Mouse (Mus musculus): ENCODE results near the gene Atg101. TPM values are rescaled to one million over a fixed set of nuclear protein-coding genes. Genes with fewer than 3 reads are reported as not detected.

Gene Atg101
- polyA plus RNA-seq, 1 experiment from 2014 or later: 69.7 TPM

DNA sequence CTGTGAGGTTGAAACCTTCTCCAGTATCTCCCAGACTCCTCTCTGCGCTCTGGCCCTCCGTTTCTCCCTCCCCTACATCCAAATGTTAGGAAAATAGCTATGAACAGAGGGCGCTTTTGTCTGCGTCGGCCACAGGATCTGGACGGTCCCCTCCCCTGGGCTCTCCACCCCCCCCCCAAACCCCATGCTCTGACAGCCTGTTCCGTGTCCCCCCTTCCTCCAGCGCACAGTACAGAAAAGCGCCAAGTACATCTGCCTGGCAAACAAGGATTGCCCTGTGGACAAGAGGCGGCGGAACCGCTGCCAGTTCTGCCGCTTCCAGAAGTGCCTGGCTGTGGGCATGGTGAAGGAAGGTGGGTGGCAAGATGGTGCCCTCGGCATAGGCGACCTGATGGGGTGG lies 12.6 kb upstream of the Atg101 start:
- Histone ChIP-seq H3K36me3 (peaks cover 45% of the 10 kb centered on the region), H3K27me3 (no peaks in the 10 kb centered on the region), H3K9me3 (no peaks in the 10 kb centered on the region), H3K27ac (no peak overlapping the region), H3K4me1 (peaks cover 32% of the 10 kb centered on the region), H3K9ac (no peak overlapping the region), H3K4me3 (no peak overlapping the region), H3K4me2 (no peak overlapping the region)
- WGBS: 85% methylated on average over 15 of the region's 15 CpGs
- no peak for ATAC-seq (ENCODE audit: insufficient number of reproducible peaks, low FRiP score, low TSS enrichment, low read depth)

DNA sequence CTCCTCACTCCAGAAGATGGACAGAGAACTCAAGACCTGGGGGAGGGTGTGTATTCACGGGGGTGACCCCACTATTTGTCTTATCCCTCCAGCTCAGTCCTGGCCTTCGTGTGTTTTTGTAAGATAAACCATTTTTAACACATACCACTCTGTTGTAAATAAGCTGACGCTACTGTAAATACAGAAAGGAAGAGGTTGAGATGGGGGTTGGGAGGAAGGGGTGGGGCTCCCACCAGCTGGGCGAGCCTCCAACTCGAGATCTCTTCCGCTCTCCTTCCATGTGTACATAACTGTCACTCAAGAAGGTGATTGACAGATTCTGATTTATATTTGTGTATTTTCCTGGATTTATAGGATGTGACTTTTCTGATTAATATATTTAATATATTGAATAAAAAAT lies 9.7 kb upstream of the Atg101 start:
- no peak for ATAC-seq (ENCODE audit: insufficient number of reproducible peaks, low FRiP score, low TSS enrichment, low read depth)
- H3K4me2 ChIP-seq: no peak overlapping the region
- no peak overlapping the region for H3K4me3 ChIP-seq
- 77% methylated on average over 6 of the region's 6 CpGs for whole genome bisulfite sequencing
- H3K9me3 ChIP-seq: no peaks in the 10 kb centered on the region
- H3K27ac ChIP-seq: no peak overlapping the region
- no peak overlapping the region for H3K9ac ChIP-seq
- peaks cover 45% of the 10 kb centered on the region for H3K36me3 ChIP-seq
- H3K4me1 ChIP-seq: peaks cover 37% of the 10 kb centered on the region
- H3K27me3 ChIP-seq: no peaks in the 10 kb centered on the region

DNA sequence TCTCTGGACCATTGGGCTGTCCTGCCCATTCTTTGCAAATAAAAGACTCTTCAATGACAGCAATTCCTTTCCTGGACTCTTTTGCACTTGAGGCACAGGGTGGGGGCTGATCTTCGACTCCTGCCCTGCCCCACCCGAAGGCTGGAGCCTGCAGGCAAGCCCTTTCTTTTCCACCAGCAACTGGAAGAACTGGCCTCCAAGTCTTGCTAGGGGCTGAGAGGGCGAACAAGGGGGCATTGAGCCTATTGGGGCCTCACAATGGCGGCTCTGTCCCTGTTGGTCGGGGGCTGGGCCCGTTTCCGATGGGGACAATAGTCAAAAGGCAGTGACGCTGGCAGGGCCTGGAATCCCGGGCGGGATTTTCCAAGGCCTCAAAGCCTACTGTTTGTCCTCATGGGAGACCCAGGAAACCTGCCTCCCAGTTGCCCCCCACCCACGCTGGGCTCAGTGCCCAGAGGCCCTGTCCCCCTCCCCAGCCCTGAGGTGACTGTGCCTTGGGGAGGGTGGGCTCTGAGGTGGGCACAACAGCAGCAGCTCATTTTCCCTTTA lies 6.6 kb upstream of the Atg101 start:
- H3K4me2 ChIP-seq: no peak overlapping the region
- no peaks in the 10 kb centered on the region for H3K9me3 ChIP-seq
- H3K4me3 ChIP-seq: no peak overlapping the region
- no peak overlapping the region for H3K9ac ChIP-seq
- peaks cover 20% of the 10 kb centered on the region for H3K36me3 ChIP-seq
- WGBS: 62% methylated on average over 11 of the region's 11 CpGs
- H3K27me3 ChIP-seq: no peaks in the 10 kb centered on the region
- H3K27ac ChIP-seq: peak overlapping the region; percentile 76
- peaks cover 34% of the 10 kb centered on the region for H3K4me1 ChIP-seq
- ATAC-seq (ENCODE audit: insufficient number of reproducible peaks, low FRiP score, low TSS enrichment, low read depth): no peak

DNA sequence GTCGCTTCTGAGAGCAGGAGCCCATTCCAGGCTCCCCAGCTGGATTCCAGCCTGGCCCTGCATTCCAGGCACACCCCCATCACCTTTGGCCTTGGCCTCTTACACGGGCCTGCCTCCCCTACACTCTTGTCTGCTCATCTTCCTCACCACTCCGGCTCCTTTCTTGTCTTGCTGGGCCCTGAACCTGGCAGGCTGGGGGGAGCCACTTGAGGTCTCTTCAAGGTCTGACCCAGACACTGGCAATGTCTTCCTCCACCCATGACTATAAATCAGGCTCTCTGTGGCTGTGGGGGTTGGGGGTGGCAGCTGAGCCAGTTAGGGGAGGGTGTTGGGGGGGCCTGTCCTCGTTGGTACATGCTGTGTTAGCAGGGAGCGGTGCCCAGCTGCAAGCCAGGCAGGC lies 5.5 kb upstream of the Atg101 start:
- Histone ChIP-seq H3K9ac (no peak overlapping the region), H3K27ac (peak overlapping the region; percentile 52)
- 27% methylated on average over 5 of the region's 5 CpGs for WGBS

GRCm38 (mm10) chr15:101279430-101279999 lies 4.6 kb upstream of the Atg101 start:
- Histone ChIP-seq H3K27me3 (no peaks in the 10 kb centered on the region), H3K9ac (no peak overlapping the region), H3K27ac (peak overlapping the region; percentile 52; the same call in 1 of the 2 replicates), H3K4me2 (no peak overlapping the region), H3K4me1 (peaks cover 39% of the 10 kb centered on the region), H3K4me3 (no peak overlapping the region), H3K36me3 (no peaks in the 10 kb centered on the region), H3K9me3 (no peaks in the 10 kb centered on the region)
- no peak for ATAC-seq (ENCODE audit: insufficient number of reproducible peaks, low FRiP score, low TSS enrichment, low read depth)
- 54% methylated on average over 12 of the region's 12 CpGs for WGBS

More for the DNA sequence above, 5.5 kb upstream of the Atg101 start:
- H3K4me2 ChIP-seq: 0 out of 2 replicates have a peak overlapping the region, but pooled peaks have one; percentile 2
- H3K27me3 ChIP-seq: no peaks in the 10 kb centered on the region
- ATAC-seq (ENCODE audit: insufficient number of reproducible peaks, low FRiP score, low TSS enrichment, low read depth): no peak
- peaks cover 9% of the 10 kb centered on the region for H3K36me3 ChIP-seq
- H3K4me1 ChIP-seq: peaks cover 39% of the 10 kb centered on the region
- no peaks in the 10 kb centered on the region for H3K9me3 ChIP-seq
- no peak overlapping the region for H3K4me3 ChIP-seq

- H3K9ac ChIP-seq: no peak overlapping the region
- H3K36me3 ChIP-seq: peaks cover 12% of the 10 kb centered on the region
- no peak for ATAC-seq (ENCODE audit: insufficient number of reproducible peaks, low FRiP score, low TSS enrichment, low read depth)
- H3K4me2 ChIP-seq: no peak overlapping the region
- H3K27ac ChIP-seq: no peak overlapping the region
- H3K9me3 ChIP-seq: no peaks in the 10 kb centered on the region
- H3K4me3 ChIP-seq: no peak overlapping the region
- WGBS: 67% methylated on average over 5 of the region's 5 CpGs
- H3K27me3 ChIP-seq: no peaks in the 10 kb centered on the region
- peaks cover 46% of the 10 kb centered on the region for H3K4me1 ChIP-seq
Measured at GRCm38 (mm10) chr15:101282471-101282870, 1.6 kb upstream of the Atg101 start.

DNA sequence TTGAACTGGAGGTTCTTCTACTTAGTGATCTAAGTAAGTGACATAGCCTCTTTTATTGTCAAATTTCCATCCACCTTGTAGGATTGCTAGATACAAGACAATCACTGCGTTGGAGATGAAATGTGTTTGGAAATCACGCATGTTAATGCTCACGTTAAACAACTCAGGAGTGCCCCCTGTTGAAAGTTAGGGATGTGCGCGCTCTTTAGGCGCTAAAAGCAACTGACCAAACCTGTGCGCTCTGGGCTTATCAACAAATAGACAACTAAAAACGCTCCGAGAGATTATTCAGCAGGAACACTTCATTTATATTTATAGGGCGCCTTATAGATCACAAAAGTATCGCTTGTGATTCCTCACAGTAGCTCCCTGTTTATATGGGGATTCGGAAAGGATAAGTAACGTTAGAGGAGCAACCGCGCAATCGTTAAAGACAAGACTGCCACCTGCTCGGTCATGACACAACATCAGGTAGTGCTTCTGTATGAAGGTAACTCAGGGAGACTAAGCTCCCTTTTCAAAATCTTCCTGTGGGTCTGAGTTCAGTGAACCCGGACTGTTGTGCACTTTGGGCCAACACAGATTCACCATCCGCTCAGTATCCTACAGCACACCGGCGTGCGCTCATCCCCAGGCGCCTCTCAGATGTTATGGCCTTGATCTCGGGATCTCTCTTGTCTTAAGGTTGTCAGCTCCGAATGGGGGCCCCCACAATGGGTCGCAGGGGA lies 725 bp upstream of the Atg101 start:
- Histone ChIP-seq H3K36me3 (peaks cover 21% of the 10 kb centered on the region), H3K4me2 (peak overlapping the region; percentile 90), H3K9me3 (no peaks in the 10 kb centered on the region), H3K27ac (peak overlapping the region; percentile 86), H3K4me1 (peaks cover 38% of the 10 kb centered on the region), H3K4me3 (peak overlapping the region; percentile 87), H3K9ac (peak overlapping the region; percentile 43), H3K27me3 (no peaks in the 10 kb centered on the region)
- 2% methylated on average over 26 of the region's 26 CpGs for WGBS
- no peak; the same call in 1 of the 2 replicates for ATAC-seq (ENCODE audit: insufficient number of reproducible peaks, low FRiP score, low TSS enrichment, low read depth)

- peaks cover 50% of the 10 kb centered on the region for H3K36me3 ChIP-seq
- H3K4me1 ChIP-seq: peaks cover 25% of the 10 kb centered on the region
- no peak for ATAC-seq (ENCODE audit: insufficient number of reproducible peaks, low FRiP score, low TSS enrichment, low read depth)
- H3K4me2 ChIP-seq: no peak overlapping the region
- H3K9ac ChIP-seq: no peak overlapping the region
- no peaks in the 10 kb centered on the region for H3K27me3 ChIP-seq
- no peak overlapping the region for H3K27ac ChIP-seq
- H3K4me3 ChIP-seq: no peak overlapping the region
- H3K9me3 ChIP-seq: no peaks in the 10 kb centered on the region
- 70% methylated on average over 9 of the region's 9 CpGs for WGBS
Measured at GRCm38 (mm10) chr15:101286129-101286770, 2.2 kb downstream of the Atg101 start.

DNA sequence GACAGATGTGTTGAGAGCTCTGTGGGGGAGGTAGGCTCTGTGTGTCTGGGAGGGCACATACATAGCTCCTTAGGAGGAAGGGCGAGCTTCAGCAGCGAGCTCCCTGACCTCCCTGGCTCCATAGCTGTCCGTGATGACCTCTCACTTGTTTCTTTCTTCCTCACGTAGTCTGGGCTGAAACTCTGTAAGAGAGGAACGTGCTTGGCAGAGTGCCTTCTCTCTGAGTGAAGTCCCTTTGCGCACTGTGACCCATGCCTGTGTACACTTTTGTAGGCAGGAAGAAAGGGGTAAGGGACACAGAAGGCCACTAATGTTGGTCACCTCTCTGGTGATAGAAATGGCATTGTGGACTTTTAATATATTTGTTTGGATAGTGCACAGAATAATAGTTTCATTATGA lies 3.3 kb downstream of the Atg101 start:
- Histone ChIP-seq H3K4me3 (no peak overlapping the region), H3K9me3 (no peaks in the 10 kb centered on the region), H3K27ac (no peak overlapping the region), H3K4me2 (no peak overlapping the region), H3K4me1 (peaks cover 25% of the 10 kb centered on the region), H3K36me3 (peaks cover 57% of the 10 kb centered on the region), H3K27me3 (no peaks in the 10 kb centered on the region), H3K9ac (no peak overlapping the region)
- WGBS: 97% methylated on average over 6 of the region's 6 CpGs
- no peak for ATAC-seq (ENCODE audit: insufficient number of reproducible peaks, low FRiP score, low TSS enrichment, low read depth)

- ATAC-seq (ENCODE audit: insufficient number of reproducible peaks, low FRiP score, low TSS enrichment, low read depth): no peak
- 96% methylated on average over 15 of the region's 15 CpGs for WGBS
Measured at GRCm38 (mm10) chr15:101290354-101290753, 6.3 kb downstream of the Atg101 start.

GRCm38 (mm10) chr15:101292012-101292411 lies 7.9 kb downstream of the Atg101 start:
- ATAC-seq (ENCODE audit: insufficient number of reproducible peaks, low FRiP score, low TSS enrichment, low read depth): no peak
- Histone ChIP-seq H3K9ac (no peak overlapping the region), H3K27ac (no peak overlapping the region), H3K4me1 (peaks cover 25% of the 10 kb centered on the region), H3K4me3 (no peak overlapping the region), H3K4me2 (no peak overlapping the region), H3K27me3 (no peaks in the 10 kb centered on the region), H3K36me3 (peaks cover 49% of the 10 kb centered on the region), H3K9me3 (no peaks in the 10 kb centered on the region)
- 83% methylated on average over 3 of the region's 3 CpGs for WGBS

More at GRCm38 (mm10) chr15:101290354-101290753, 6.3 kb downstream of the Atg101 start:
- H3K27ac ChIP-seq: no peak overlapping the region
- H3K9me3 ChIP-seq: no peaks in the 10 kb centered on the region
- H3K36me3 ChIP-seq: peaks cover 57% of the 10 kb centered on the region
- no peak overlapping the region for H3K4me3 ChIP-seq
- no peak overlapping the region for H3K4me2 ChIP-seq
- H3K4me1 ChIP-seq: peaks cover 34% of the 10 kb centered on the region
- no peaks in the 10 kb centered on the region for H3K27me3 ChIP-seq
- no peak overlapping the region for H3K9ac ChIP-seq

Measured in limb, embryonic 15.5 days (tissue).